Mouse (Mus musculus) embryonic fibroblast, embryonic 13.5 days (primary cell): ENCODE data around the gene Mms19. TPM values are rescaled to one million over a fixed set of nuclear protein-coding genes. Genes with fewer than 3 reads are reported as not detected.

Source experiments
- H3K27ac ChIP-seq: 2 replicates; pipeline ENCODE4 v1.5.1; 2012; ENCODE audit warnings: low read length, control low read depth, inconsistent platforms; ENCODE audit not compliant: insufficient read depth
- H3K4me1 ChIP-seq: 2 replicates; pipeline ENCODE4 v1.6.1; 2011; ENCODE audit warnings: low read length; ENCODE audit not compliant: control insufficient read depth, insufficient read depth
- H3K4me3 ChIP-seq: 2 replicates; pipeline ENCODE4 v1.5.1; 2011; ENCODE audit warnings: mild to moderate bottlenecking, control low read depth, low read length; ENCODE audit not compliant: insufficient read depth
- CTCF ChIP-seq: IDR thresholded peaks from 2 replicates; pipeline ENCODE4 v1.5.1; 2011; ENCODE audit warnings: mild to moderate bottlenecking, control low read depth, low read length, moderate library complexity, borderline replicate concordance; ENCODE audit not compliant: insufficient read depth
- POLR2A ChIP-seq: IDR thresholded peaks from 2 replicates; pipeline ENCODE4 v1.6.1; 2011; ENCODE audit warnings: low read depth, mild to moderate bottlenecking, control low read depth, low read length, moderate library complexity
- polyA plus RNA-seq: library from polyadenylated mRNA; stranded (reverse); fragments of >200 nt; gene quantifications from 2 replicates; pipeline ENCODE4 v1.2.4, GENCODE M21; 2011; ENCODE audit warnings: low read depth; ENCODE audit not compliant: missing spikeins, insufficient read length

The Mms19 gene
- polyA plus RNA-seq, 1 experiment: 53.2 TPM

- Histone ChIP-seq H3K27ac (no peak overlapping the region), H3K4me1 (no peaks in the 10 kb centered on the region), H3K4me3 (no peak overlapping the region)
- TF ChIP-seq POLR2A (no peak), CTCF (no peak)
These were observed 77.9 kb downstream of the Mms19 start for GRCm38 (mm10) chr19:41902848-41903593.

DNA sequence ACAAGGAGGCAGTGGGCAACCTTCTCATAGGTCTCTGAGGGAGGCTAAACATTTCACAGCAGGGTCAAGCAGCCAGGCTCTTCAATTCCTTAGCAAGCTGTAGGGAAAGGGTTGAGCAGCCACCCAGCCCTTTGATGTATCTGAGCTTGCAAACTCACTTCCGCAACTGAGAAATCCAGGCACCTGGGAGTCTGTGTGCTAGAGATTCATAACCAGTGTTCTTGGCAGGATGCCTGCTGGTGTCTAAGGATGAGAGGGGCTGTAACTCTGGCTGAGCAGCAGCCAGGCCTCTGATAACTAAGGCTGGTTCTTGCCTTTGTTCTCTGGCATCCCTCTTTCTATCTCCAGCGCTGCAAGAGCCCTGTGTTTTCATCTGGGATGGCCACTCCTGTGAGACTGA is 79.3 kb downstream of the Mms19 start:
- no peak overlapping the region for H3K27ac ChIP-seq
- no peaks in the 10 kb centered on the region for H3K4me1 ChIP-seq
- TF ChIP-seq POLR2A (no peak), CTCF (no peak)
- H3K4me3 ChIP-seq: no peak overlapping the region

DNA sequence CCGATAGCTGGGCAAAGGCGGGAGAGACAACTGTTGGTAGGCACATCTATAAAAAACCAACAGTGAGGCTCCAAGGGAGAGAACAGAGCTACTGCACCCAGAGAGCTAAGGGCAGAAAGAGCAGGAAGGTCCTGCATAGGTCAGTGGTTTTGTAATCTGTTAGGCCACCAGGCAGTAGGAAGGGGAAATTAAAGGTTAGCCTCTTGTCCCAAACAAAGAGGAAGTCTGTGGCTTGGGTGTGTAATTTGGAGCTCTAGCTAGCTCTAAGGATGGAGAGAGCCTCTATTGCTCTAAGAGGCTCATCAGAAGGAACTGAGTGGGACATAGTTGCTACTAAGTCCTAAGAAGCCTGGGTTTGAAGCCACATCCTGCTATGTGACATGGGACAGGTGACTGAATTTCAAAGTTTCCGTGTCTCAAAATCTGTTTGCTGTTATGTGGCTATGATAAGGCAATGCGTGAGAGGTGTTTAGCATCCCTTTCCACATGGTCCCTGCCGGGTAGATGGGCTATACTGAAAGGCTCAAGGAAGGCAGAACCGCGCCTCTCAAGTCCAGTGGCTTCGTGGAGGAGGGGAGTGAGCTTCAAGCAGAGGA is 80.4 kb downstream of the Mms19 start:
- Histone ChIP-seq H3K4me1 (no peaks in the 10 kb centered on the region), H3K27ac (no peak overlapping the region), H3K4me3 (no peak overlapping the region)
- no peak for TF ChIP-seq POLR2A
- no peak for TF ChIP-seq CTCF

DNA sequence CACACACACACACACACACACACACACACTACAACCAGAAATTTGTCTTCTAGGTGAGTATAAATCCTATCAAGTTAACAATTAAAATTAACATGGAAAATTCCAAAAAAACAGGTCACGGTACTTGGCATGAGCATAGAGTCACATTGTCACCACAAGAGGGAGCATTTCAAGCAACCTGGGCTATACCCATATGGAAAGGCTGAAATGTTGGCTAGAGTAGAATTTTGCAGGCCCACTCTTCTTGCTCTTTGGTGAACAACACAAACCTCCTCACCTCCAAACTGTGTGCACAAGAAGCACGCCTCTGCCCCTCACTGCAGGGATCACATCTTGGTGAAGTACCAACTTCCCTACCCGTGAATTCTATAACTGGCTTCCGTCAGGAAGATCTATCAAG is 82.1 kb downstream of the Mms19 start:
- 0 out of 2 replicates have a peak, but pooled peaks cover 3% of the 10 kb centered on the region for H3K4me1 ChIP-seq
- TF ChIP-seq POLR2A: no peak
- H3K4me3 ChIP-seq: no peak overlapping the region
- no peak overlapping the region for H3K27ac ChIP-seq

- TF ChIP-seq CTCF (no peak), POLR2A (no peak)
These were observed 84.6 kb downstream of the Mms19 start for GRCm38 (mm10) chr19:41896319-41896711.

DNA sequence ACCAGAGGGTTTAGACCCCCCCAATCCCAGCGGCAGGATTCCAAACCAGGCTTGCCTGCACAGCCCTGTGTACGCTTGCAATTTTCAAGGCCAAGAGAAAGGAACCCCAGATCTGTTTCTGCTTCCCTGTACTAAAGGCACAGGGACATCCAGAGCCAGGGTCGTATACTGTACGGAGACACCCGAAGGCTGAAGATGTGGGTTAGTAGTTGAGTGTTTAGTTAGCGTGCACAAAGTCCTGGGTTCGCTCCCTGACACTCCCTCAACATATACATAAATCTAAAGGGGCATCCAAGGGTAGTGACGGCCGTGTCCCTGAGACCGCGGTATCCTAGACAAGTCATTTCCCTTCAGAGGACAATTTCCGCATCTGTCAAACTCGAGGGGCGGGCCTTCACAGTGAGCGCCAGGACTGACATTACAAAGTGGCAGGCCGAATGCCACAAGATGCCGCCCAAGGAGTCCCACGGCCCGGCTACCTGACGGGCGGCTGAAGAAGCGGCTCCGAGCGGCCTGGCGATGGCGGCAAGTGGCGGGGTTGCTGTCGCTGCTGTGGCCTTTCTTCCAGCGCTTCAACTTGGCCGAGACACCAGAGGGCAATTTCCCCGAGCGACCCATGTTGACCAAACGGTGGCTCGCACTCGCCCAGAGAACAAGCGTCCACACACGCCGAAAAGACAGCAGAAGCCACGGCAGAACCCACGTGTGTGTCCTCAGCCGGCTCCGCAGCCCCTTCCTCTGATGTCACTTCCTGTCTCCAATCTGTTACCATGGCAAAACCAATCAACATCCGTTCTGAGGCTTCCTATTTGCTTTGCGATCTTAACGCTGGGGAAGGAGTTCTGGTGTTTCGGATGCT is 85.3 kb downstream of the Mms19 start, which contains the start of gene Rrp12:
Gene Rrp12 (minus strand): TSS at position 714 of the 859 bp plus-strand sequence.
- no peak within 1 kb of the TSS for H3K27ac ChIP-seq
- TF ChIP-seq CTCF (no peak), POLR2A (peak; percentile 62)

More at GRCm38 (mm10) chr19:41896319-41896711, 84.6 kb downstream of the Mms19 start:
- H3K4me1 ChIP-seq: 0 out of 2 replicates have a peak, but pooled peaks cover 3% of the 10 kb centered on the region
- H3K4me3 ChIP-seq: peak overlapping the region; percentile 80
- H3K27ac ChIP-seq: no peak overlapping the region

DNA sequence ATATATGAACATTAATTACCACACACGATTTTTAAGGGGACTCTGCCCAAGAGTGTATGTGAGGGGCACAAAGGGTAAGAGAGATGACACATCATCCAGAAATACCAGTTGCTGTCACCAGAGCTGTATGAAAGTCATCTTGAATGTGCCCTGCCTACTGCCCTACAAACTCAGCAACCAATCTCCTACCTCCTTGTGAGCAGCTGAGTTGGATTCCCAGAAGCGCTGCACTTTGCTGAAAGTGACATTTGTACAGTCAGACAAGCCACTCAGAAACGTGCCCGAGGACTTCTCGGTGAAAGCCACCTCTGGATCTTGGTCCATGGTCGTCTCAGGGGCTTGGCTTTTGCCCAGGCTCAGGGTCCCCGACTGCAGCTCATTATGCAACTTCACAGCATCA is 86.0 kb downstream of the Mms19 start:
- 0 out of 2 replicates have a peak, but pooled peaks cover 3% of the 10 kb centered on the region for H3K4me1 ChIP-seq
- H3K4me3 ChIP-seq: peak overlapping the region; percentile 80
- no peak overlapping the region for H3K27ac ChIP-seq
- TF ChIP-seq CTCF: no peak
- no peak for TF ChIP-seq POLR2A

More for the DNA sequence above, 85.3 kb downstream of the Mms19 start, which contains the start of gene Rrp12:
- H3K4me3 ChIP-seq: peak within 1 kb of the TSS; percentile 80
- 0 out of 2 replicates have a peak, but pooled peaks cover 3% of the 10 kb centered on the region for H3K4me1 ChIP-seq

Other genes with a start within 250 kb of the Mms19 start
- 0.46 and 0.68 TPM in 2 replicates for gene Slit1, start 237.5 kb downstream of the Mms19 start, polyA plus RNA-seq
- gene Arhgap19, start 179.1 kb downstream of the Mms19 start, polyA plus RNA-seq: 7.0 and 10.4 TPM in 2 replicates
- gene Frat1, start 151.2 kb downstream of the Mms19 start, polyA plus RNA-seq: 0.26 TPM in 1 of 2 replicates, not detected in the other
- gene Frat2, start 133.0 kb downstream of the Mms19 start, polyA plus RNA-seq: 0.56 TPM in 1 of 2 replicates, not detected in the other
- gene Rrp12, start 85.0 kb downstream of the Mms19 start, polyA plus RNA-seq: 11.3 and 12.8 TPM in 2 replicates
- 403 and 492 TPM in 2 replicates for gene Pgam1, start 69.2 kb downstream of the Mms19 start, polyA plus RNA-seq
- gene Exosc1, start 47.7 kb downstream of the Mms19 start, polyA plus RNA-seq: 49.8 and 50.9 TPM in 2 replicates
- gene Zdhhc16, start 47.7 kb downstream of the Mms19 start, polyA plus RNA-seq: 65.7 and 89.8 TPM in 2 replicates
- 29.8 and 39.5 TPM in 2 replicates for gene Ubtd1, start 606 bp upstream of the Mms19 start, polyA plus RNA-seq
- not detected in 2 replicates for gene Ankrd2, start 54.8 kb upstream of the Mms19 start, polyA plus RNA-seq
- gene Hoga1, start 64.5 kb upstream of the Mms19 start, polyA plus RNA-seq: 1.3 and 1.7 TPM in 2 replicates
- gene 4933411K16Rik, start 71.1 kb upstream of the Mms19 start, polyA plus RNA-seq: 0.51 TPM in 1 of 2 replicates, not detected in the other
- 8.2 and 9.6 TPM in 2 replicates for gene Morn4, start 105.2 kb upstream of the Mms19 start, polyA plus RNA-seq
- gene Pi4k2a, start 109.3 kb upstream of the Mms19 start, polyA plus RNA-seq: 25.6 and 27.7 TPM in 2 replicates
- gene Avpi1, start 147.9 kb upstream of the Mms19 start, polyA plus RNA-seq: 18.4 TPM in 2 replicates
- gene Marveld1, start 166.2 kb upstream of the Mms19 start, polyA plus RNA-seq: 64.5 and 68.2 TPM in 2 replicates
- gene Zfyve27, start 182.8 kb upstream of the Mms19 start, polyA plus RNA-seq: 13.3 and 15.4 TPM in 2 replicates
- not detected in 2 replicates for gene Sfrp5, start 221.1 kb upstream of the Mms19 start, polyA plus RNA-seq